Mouse (Mus musculus): Measurements from ENCODE around the gene Alkbh2. TPM values are rescaled to one million over a fixed set of nuclear protein-coding genes. Genes with fewer than 3 reads are reported as not detected.

Gene Alkbh2
- 11.5 and 13.4 TPM in 2 replicates for total RNA-seq (2014; fragmentation: Nextera tagmentation)
- 2.1 and 9.6 TPM in 2 replicates for total RNA-seq (2017)

DNA sequence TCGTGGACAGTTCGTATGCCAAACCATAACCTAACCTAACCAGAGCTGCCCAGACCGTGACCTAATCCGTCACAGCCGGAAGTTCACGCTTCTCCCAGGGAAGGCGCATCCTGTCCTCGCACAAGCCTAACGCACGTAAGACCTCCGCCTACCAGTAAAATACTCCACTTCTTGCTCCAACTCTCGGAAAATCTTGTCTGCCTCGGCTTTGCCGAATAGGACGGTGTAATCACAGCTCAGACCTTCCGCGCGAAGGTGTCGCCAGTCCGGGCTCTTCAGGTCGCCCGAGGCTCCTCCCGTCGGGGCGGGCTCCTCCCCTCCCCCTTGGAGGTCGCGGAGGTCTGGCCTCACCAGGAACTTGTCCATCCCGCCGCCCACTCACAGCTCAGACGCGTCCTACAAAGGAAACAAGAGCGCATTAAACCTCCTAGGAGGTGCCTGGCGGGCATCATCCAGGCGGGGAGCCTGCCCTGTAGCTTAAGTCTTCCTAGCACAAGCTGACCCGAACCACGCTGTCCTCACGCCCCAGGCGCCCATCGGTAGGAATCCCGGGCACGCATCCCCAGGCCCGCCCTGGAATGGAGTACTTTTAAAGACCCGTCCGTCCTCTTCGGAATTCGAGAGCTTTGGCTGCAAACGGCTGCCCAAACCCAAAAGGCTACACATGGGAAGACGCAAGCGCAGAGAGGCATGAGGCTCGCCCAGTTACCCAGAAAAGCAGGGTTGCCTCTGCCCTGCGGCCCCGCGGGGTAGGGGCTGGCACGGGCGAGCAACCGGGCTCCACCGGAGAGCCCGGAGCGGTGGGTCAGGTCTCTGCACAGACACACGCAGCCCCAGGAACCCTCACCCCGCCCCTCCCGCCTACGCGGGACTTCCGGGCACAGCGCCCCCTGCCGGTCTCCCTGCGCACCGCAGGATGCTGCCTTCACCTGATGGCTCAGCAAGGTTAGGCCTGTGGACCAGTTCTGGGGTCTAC lies at the start of gene Alkbh2:
TSS of gene Alkbh2 (minus strand) at position 845 of the 976 bp plus-strand sequence.
- ATAC-seq (replicated peaks; ENCODE audit: low FRiP score, low TSS enrichment, poor library complexity, severe bottlenecking) = peak; percentile 49

DNA sequence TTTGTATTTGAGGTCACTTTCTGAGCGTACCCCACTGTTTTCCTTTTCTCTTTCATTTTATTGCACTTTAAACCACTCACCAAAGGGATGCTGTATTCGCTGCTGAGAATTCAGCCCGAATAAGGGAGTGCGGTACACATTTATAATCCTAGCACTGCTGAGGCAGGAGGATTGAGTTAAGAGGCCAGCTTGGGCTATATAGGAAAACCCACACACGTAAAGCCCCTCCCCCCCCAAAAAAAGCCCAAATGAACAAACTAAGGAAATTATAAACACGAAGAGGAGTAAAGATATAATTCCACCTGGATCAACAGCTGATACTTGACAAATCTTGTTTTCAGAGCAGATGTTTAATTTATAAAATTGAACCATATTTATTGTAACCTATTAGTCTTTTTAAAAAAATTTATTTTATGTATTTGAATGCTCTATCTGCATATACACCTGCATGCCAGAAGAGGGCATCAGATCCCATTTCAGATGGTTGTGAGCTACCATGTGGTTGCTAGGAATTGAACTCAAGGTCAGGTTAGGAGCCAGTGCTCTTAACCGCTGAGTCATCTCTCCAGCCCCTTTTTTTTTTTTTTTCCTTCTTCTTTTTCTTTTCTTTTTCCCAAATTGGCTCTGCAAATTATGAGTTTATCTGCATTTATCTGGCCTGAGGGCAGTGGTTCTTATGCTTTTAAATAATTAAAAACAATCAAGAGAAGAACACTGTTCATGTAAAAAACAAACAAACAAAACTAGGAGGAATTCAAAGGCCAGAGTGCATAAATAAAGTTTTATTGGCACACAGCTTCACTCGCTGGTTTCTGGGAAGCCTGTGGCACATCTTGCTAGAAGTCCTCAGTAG lies 48.8 kb upstream of the Alkbh2 start:
- no peak for ATAC-seq (replicated peaks; ENCODE audit: low FRiP score, low TSS enrichment, poor library complexity, severe bottlenecking)

DNA sequence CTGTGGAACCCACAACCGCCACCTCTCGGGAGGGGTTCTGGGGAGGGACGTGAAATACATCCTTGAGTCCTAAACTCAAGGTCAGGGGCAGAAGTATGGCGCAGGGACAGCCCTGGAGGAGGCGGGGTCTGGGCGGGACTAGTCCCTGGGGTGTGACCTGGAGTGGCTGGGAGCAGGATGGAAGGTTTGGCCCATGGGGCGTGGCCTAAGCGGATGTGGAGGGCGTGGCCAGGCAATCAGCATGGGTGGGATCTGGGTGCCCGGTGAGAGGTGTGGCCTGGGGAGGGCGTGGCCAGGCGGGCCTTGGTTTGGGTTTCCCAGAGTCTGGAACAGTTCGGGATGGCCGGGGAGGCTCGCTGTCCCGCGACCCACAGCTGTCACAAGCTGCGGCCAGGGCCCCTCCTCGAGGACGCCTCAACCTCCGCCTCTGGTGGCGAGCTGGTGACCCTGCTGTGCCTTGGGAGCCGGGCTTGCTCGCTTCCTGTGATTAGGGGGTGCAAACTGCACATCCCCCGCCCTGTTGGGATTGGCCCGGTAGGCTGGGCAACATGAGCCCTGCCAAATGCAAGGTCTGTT lies 47.7 kb upstream of the Alkbh2 start:
- peak; percentile 97 for ATAC-seq (replicated peaks; ENCODE audit: low FRiP score, low TSS enrichment, poor library complexity, severe bottlenecking)

DNA sequence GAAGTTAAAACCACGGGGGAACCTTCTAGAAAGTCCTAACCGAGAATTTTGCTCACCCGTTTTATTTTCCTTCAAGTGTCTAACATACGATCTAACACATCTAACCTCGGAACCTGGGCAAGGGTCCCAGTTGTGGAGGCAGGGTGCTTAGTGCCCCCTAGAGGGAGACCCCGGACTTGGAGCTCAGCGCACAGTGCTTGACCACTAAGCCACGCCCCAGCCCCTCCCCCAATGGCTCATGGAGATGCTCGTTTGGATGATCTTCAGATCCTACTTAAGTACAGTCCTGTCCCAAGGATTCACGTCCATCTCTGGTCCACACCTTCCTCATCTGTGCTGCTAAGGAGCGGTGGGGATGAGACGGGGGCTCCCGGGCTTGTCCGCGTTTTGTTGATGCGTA lies 46.6 kb upstream of the Alkbh2 start:
- ATAC-seq (replicated peaks; ENCODE audit: low FRiP score, low TSS enrichment, poor library complexity, severe bottlenecking) = no peak

DNA sequence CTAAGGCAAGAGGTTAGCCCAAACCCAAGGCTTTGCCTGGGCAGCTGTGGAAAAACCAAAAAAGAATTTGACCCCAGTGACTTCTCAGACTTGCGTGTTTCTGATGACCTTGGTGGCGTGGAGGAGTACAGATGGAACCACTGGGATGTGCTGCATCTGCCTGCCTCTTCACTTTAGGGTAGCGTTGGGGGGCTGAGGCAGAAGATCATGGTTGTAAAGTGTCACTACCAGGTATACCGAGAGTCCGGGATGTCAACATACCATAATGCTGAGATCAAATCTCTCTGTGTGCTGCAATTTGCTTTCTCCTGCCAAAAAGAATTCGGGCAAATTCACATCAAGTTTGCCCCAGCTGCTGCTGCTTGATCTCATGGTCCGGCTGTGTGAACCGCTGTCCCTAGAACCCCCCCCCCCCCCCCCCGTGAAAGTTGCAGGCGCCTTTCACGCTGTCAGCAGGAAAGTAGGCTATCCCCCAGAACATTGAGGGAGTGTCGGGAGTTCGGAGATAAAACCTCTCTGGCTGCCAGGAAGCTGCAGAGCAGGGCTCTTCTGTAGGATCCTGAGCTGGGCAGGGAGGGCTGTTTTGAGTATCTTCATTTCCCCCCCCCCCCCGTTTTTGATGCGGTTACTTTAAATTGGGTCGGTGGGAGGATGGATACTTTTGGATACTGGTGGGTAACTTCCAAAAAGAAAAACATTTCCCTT lies 46.0 kb upstream of the Alkbh2 start:
- no peak for ATAC-seq (replicated peaks; ENCODE audit: low FRiP score, low TSS enrichment, poor library complexity, severe bottlenecking)

DNA sequence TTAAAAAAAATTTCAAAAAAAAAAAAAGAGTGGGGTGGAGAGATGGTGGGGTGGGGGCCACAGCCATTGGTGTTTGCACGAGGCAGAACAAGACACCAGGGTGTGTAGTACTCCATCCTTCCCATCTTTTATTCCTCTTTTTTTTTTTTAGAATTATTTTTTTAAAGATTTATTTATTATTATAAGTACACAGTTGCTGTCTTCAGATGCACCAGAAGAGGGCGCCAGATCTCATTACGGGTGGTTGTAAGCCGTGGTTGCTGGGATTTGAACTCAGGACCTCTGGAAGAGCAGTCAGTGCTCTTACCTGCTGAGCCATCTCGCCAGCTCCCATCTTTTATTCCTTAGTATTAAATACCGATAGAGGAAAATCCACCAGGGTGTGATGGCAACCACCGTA lies 45.4 kb upstream of the Alkbh2 start:
- no peak for ATAC-seq (replicated peaks; ENCODE audit: low FRiP score, low TSS enrichment, poor library complexity, severe bottlenecking)

DNA sequence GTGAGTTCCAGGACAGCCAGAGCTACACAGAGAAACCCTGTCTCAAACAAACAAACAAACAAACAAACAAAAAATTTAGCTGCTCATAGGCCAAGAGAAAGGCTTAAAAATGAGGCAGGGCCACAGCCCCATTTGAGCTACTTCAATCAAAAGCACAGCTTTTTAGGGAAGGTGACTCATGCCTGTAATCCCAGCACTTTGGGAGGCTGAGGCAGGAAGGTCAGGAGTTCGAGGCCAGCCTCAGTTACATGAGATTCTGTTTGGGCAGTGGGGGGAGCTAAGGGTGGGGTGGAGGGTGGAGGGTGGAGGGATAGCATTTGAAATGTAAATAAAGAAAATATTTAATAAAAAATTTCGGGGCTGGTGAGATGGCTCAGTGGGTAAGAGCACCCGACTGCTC lies 44.9 kb upstream of the Alkbh2 start:
- ATAC-seq (replicated peaks; ENCODE audit: low FRiP score, low TSS enrichment, poor library complexity, severe bottlenecking) = peak; percentile 67; the same call in 1 of the 2 replicates

DNA sequence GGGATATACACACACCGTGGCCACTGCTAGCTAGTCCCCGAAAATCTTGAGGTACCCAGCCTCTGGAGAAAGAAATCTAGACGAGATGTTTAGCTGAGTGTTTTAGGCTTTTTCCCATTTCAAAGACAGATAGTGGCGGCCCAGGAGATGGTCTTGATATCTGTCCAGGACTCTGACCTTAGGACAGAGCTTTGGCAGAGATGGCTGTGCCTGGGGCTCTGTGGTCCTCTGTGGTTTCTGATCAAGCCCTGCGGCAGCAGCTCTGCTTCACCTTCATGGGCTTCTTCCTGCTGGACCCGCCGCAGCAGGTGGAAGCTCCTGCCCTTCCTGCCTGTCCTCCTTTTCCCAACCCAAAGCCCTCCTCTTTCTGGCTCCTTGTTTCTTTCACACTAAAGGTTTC lies 42.3 kb upstream of the Alkbh2 start:
- ATAC-seq (replicated peaks; ENCODE audit: low FRiP score, low TSS enrichment, poor library complexity, severe bottlenecking) = no peak

DNA sequence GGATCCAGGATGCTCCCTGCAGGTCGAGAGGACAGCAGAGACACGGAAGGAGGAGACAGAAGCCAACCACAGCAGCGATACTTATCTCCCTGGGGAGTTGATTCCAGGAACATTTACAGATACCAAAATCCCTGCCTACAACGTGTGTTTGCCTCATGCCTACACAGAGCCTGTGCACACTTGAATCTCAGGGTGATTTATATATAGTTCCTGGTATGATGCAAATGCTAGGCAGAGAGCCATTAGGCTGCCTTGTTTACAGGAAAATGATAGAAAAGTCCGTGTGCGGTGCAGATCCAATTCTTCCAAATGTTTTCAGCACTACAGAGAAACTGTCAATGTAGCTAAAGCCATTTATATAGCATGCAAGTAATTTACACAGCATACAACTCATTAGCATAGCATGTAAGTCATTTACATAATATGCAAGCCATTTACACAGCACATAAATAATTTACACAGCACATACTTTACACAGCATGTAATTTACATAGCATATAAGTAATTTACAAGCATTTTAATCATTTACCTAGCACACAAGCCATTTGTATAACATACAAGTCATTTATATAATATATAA lies 35.2 kb upstream of the Alkbh2 start:
- ATAC-seq (replicated peaks; ENCODE audit: low FRiP score, low TSS enrichment, poor library complexity, severe bottlenecking) = no peak

DNA sequence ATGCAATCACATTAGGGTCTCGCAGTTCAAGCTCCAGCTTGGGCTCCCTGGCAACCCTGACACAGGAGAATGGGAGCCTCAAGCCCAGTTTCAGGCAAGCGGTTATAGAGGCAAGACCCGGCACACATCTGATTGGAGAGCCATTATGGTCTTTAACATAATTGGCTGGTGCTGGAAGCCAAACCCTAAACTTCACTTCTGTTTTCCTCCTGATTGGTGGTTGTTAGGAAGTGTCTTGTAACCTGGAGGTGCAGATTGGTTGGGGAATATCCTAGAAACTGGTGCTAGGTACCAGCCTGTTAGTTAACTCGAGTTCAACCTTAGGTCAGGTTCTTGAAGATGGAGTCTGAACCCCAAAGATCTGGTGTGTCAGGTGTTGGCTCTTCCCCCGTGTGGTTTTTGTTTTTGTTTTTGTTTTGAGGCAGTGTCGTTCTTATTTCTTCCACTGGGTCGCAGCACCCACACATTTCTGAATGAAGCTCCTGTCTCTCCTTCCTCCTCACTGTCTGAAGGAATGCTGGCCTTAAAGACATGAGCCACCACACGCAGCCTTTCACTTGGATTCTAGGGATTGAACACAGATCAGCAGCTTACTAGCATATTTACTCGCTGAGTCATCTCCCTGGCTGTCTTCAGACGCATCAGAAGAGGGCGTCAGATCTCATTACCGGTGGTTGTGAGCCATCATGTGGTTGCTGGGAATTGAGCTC lies 34.2 kb upstream of the Alkbh2 start:
- ATAC-seq (replicated peaks; ENCODE audit: low FRiP score, low TSS enrichment, poor library complexity, severe bottlenecking) = no peak

DNA sequence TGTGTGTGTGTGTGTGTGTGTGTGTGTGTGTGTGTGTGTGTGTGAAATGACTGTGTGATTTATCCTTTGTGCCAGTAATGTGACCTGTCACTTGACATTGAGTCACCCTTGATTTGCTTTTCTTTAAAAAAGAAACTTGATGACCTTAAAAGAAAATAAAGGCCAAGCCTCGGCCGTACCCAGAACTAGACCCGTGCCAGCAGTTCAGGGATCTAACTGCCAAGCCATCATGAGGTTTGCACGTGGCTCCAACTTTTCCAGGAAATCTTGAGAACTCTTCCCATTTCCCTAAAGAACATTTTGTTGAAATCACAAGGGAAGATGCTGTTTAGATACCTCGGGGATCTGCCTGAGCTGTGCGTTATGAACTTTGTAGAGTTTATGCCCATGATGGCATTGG lies 33.4 kb upstream of the Alkbh2 start:
- ATAC-seq (replicated peaks; ENCODE audit: low FRiP score, low TSS enrichment, poor library complexity, severe bottlenecking) = no peak

DNA sequence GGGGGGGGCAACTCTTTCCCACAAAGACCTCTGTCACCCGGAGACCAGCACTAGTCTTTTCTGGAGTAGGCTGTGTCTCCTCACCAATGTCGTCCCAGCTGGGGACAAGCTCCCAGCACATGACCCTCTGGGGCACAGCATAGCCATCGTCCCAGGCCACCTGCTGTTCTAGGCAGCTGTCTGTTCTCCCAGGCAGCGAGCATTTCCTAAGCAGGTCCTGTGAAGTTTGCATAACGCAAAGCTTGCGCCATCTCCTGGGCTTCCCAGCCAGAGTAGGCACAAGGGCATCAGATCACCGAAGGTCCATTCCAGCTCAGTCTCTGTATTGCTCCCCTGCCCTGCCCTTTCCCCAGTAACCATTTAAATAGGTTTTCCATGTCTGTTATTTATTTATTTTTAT lies 29.2 kb upstream of the Alkbh2 start:
- no peak for ATAC-seq (replicated peaks; ENCODE audit: low FRiP score, low TSS enrichment, poor library complexity, severe bottlenecking)

DNA sequence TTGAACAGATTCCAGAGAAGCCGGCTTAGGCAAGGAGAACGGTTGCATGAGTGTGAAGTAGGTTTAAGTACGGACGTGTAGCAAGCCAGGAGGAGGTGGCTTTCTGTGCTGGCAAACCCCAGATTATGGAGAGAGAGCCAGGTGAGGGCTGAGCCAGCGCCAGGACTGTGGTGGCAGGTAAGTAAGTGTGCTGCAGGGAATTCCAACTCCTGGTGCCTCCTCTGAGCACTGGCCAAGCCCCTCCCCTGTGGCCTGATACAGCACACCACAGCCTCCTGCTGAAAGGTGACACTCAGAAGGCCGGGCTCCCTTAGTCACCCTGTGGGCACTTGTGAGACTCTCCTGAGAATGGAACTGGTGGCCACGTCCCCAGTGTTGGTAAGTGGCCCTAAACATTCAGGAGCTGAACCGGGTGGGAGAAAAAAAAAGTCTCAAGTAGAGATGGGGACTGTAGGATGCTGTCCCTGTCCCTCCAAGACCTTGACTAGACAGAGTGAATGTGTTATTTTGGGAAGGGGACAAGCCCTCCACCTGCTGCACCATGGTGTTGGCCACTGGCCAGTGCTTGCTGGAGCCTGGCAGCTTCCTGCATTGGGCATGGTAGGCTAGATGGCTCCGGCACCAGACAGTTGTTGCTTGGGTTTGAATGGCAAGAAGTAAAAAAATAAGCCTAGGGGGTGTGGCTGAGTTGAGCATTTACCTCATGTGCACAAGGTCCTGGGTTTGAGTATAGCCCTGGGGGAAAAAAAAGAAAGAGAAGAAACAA lies 27.3 kb upstream of the Alkbh2 start:
- no peak for ATAC-seq (replicated peaks; ENCODE audit: low FRiP score, low TSS enrichment, poor library complexity, severe bottlenecking)

DNA sequence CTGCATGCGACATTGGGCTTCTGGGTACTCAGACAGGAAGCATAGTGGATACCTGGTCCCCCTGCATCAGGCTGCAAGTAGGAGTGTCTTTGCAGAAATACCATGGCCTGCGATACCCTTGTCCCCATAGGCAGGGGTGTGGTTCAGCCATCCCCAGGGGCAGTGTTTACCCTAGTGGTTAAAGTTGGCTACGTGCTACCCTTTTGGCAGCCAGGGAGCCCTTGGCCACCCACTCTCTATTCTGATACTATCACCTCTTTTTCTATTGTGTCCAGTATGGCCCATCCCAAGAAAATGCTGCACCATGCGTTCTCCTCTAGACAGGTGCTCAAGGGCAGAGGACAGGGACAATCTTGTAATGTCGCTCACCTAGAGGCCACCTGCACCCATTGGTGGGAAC lies 26.7 kb upstream of the Alkbh2 start:
- no peak for ATAC-seq (replicated peaks; ENCODE audit: low FRiP score, low TSS enrichment, poor library complexity, severe bottlenecking)

DNA sequence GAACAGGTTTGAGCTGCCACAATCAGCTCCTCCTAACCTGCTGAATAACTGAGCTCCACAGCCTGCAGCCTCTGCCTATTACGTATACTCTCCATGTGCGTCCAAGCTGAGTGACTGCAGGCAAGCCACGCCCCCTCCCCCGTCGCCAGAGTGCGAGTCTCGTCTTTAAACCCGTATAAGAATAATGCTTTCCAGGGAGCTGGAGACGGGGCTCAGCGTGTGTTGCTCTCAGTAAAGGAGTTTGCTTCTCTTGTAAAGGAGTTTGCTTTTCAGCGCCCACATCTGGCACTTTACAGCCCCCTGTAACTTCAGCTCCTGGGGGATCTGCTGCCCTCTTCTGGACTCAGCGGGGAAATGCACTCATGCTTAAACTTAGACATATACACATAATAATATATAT lies 25.5 kb upstream of the Alkbh2 start:
- ATAC-seq (replicated peaks; ENCODE audit: low FRiP score, low TSS enrichment, poor library complexity, severe bottlenecking) = peak; percentile 40; the same call in 1 of the 2 replicates

DNA sequence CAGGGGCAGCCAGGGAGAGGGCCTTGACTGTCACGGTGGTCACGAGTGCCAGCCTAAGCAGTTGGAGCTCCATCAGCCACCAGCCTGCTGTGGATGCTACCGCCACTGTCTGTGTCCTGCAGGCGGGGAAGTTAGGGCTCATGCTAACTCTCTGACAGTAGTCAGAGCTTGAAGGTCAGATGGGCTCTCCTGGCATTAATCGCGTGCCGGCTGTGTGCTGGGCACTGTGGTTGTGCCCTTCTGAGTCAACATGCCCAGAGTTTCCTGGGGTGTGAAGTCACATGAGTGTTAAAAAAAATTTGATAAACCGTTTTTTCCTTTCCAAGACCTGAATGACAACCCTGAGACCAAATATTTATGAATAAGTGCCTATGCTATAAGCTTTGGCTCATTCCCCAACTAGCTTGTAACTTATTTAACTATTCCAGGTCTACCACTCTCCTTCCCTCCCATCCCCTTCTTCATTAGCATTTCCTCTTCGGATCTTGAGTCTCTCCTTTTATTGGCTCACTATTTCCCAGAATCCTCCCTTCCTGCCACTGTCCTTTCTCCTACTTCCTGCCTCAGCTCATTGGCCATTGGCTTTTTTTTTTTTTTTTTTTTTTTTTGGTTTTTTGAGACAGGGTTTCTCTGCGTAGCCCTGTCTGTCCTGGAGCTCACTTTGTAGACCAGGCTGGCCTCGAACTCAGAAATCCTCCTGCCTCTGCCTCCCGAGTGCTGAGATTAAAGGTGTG lies 24.5 kb upstream of the Alkbh2 start:
- ATAC-seq (replicated peaks; ENCODE audit: low FRiP score, low TSS enrichment, poor library complexity, severe bottlenecking) = no peak
